Mouse (Mus musculus): ENCODE measurements around the gene Tjp1. TPM values are rescaled to one million over a fixed set of nuclear protein-coding genes. Genes with fewer than 3 reads are reported as not detected.
A peak's percentile ranks its signal among the peaks of the same experiment; 100 is the strongest.

Tjp1 gene
- polyA plus RNA-seq, 1 experiment, result 20.2 TPM

- Histone ChIP-seq H3K27me3 (replicated peaks; ENCODE audit: control insufficient read depth, insufficient read depth, low read length) (no peaks in the 10 kb centered on the region), H3K36me3 (ENCODE audit: control insufficient read depth, insufficient read depth, low read length) (no peaks in the 10 kb centered on the region)
- no peak for DNase-seq
These were observed 167.3 kb downstream of the Tjp1 start for GRCm38 (mm10) chr7:65360278-65360677.

GRCm38 (mm10) chr7:65359774-65360173, 167.8 kb downstream of the Tjp1 start:
- Histone ChIP-seq H3K4me1 (ENCODE audit: control insufficient read depth, insufficient read depth, low read length) (peaks cover 8% of the 10 kb centered on the region), H3K27me3 (replicated peaks; ENCODE audit: control insufficient read depth, insufficient read depth, low read length) (no peaks in the 10 kb centered on the region), H3K36me3 (ENCODE audit: control insufficient read depth, insufficient read depth, low read length) (no peaks in the 10 kb centered on the region), H3K27ac (ENCODE audit: insufficient read depth, low read depth, low read length) (no peak overlapping the region), H3K4me3 (ENCODE audit: insufficient read depth, low read depth, low read length) (no peak overlapping the region)
- whole genome bisulfite sequencing, result 51% methylated on average over 8 of the region's 8 CpGs
- DNase-seq, result no peak
- TF ChIP-seq CTCF (conservative IDR thresholded peaks at IDR 0.05; ENCODE audit: insufficient read depth, insufficient read length, low read depth, low read length) (no peak), POLR2A (IDR thresholded peaks at IDR 0.05; ENCODE audit: low read depth, low read length) (no peak)

More at GRCm38 (mm10) chr7:65360278-65360677, 167.3 kb downstream of the Tjp1 start:
- Histone ChIP-seq H3K27ac (ENCODE audit: insufficient read depth, low read depth, low read length) (no peak overlapping the region), H3K4me3 (ENCODE audit: insufficient read depth, low read depth, low read length) (no peak overlapping the region), H3K4me1 (ENCODE audit: control insufficient read depth, insufficient read depth, low read length) (peaks cover 8% of the 10 kb centered on the region)
- 53% methylated on average over 3 of the region's 3 CpGs for WGBS
- TF ChIP-seq CTCF (conservative IDR thresholded peaks at IDR 0.05; ENCODE audit: insufficient read depth, insufficient read length, low read depth, low read length), result no peak
- TF ChIP-seq POLR2A (IDR thresholded peaks at IDR 0.05; ENCODE audit: low read depth, low read length), result no peak

GRCm38 (mm10) chr7:65357538-65357937, 170.0 kb downstream of the Tjp1 start:
- 0% methylated on average over 1 of the region's 1 CpGs for WGBS
- no peak overlapping the region for H3K4me3 ChIP-seq (ENCODE audit: insufficient read depth, low read depth, low read length)
- H3K4me1 ChIP-seq (ENCODE audit: control insufficient read depth, insufficient read depth, low read length), result peaks cover 5% of the 10 kb centered on the region
- H3K27me3 ChIP-seq (replicated peaks; ENCODE audit: control insufficient read depth, insufficient read depth, low read length), result no peaks in the 10 kb centered on the region
- no peak for TF ChIP-seq CTCF (conservative IDR thresholded peaks at IDR 0.05; ENCODE audit: insufficient read depth, insufficient read length, low read depth, low read length)
- no peak for TF ChIP-seq POLR2A (IDR thresholded peaks at IDR 0.05; ENCODE audit: low read depth, low read length)
- H3K36me3 ChIP-seq (ENCODE audit: control insufficient read depth, insufficient read depth, low read length), result no peaks in the 10 kb centered on the region; the same call in 1 of the 2 replicates
- no peak overlapping the region for H3K27ac ChIP-seq (ENCODE audit: insufficient read depth, low read depth, low read length)
- DNase-seq, result peak; percentile 66

- no peak overlapping the region for H3K27ac ChIP-seq (ENCODE audit: insufficient read depth, low read depth, low read length)
- DNase-seq, result no peak
- no peak overlapping the region for H3K4me3 ChIP-seq (ENCODE audit: insufficient read depth, low read depth, low read length)
- no peaks in the 10 kb centered on the region for H3K27me3 ChIP-seq (replicated peaks; ENCODE audit: control insufficient read depth, insufficient read depth, low read length)
- H3K36me3 ChIP-seq (ENCODE audit: control insufficient read depth, insufficient read depth, low read length), result no peaks in the 10 kb centered on the region; the same call in 1 of the 2 replicates
- peaks cover 5% of the 10 kb centered on the region for H3K4me1 ChIP-seq (ENCODE audit: control insufficient read depth, insufficient read depth, low read length)
- 71% methylated on average over 1 of the region's 1 CpGs for WGBS
- TF ChIP-seq POLR2A (IDR thresholded peaks at IDR 0.05; ENCODE audit: low read depth, low read length), result no peak
- no peak for TF ChIP-seq CTCF (conservative IDR thresholded peaks at IDR 0.05; ENCODE audit: insufficient read depth, insufficient read length, low read depth, low read length)
These were observed 171.4 kb downstream of the Tjp1 start for GRCm38 (mm10) chr7:65356204-65356603.

GRCm38 (mm10) chr7:65354908-65355307, 172.7 kb downstream of the Tjp1 start:
- WGBS, result 47% methylated on average over 2 of the region's 2 CpGs
- no peak overlapping the region for H3K27ac ChIP-seq (ENCODE audit: insufficient read depth, low read depth, low read length)

GRCm38 (mm10) chr7:65350348-65351079, 177.1 kb downstream of the Tjp1 start:
- no peak overlapping the region for H3K4me3 ChIP-seq (ENCODE audit: insufficient read depth, low read depth, low read length)
- WGBS, result 59% methylated on average over 4 of the region's 4 CpGs
- no peak for DNase-seq
- H3K27ac ChIP-seq (ENCODE audit: insufficient read depth, low read depth, low read length), result no peak overlapping the region
- TF ChIP-seq POLR2A (IDR thresholded peaks at IDR 0.05; ENCODE audit: low read depth, low read length) (no peak), CTCF (conservative IDR thresholded peaks at IDR 0.05; ENCODE audit: insufficient read depth, insufficient read length, low read depth, low read length) (no peak)
- H3K36me3 ChIP-seq (ENCODE audit: control insufficient read depth, insufficient read depth, low read length), result no peaks in the 10 kb centered on the region; the same call in 1 of the 2 replicates
- H3K27me3 ChIP-seq (replicated peaks; ENCODE audit: control insufficient read depth, insufficient read depth, low read length), result no peaks in the 10 kb centered on the region
- peaks cover 2% of the 10 kb centered on the region; the same call in 1 of the 2 replicates for H3K4me1 ChIP-seq (ENCODE audit: control insufficient read depth, insufficient read depth, low read length)

More at GRCm38 (mm10) chr7:65354908-65355307, 172.7 kb downstream of the Tjp1 start:
- Histone ChIP-seq H3K36me3 (ENCODE audit: control insufficient read depth, insufficient read depth, low read length) (no peaks in the 10 kb centered on the region; the same call in 1 of the 2 replicates), H3K4me1 (ENCODE audit: control insufficient read depth, insufficient read depth, low read length) (peaks cover 7% of the 10 kb centered on the region), H3K27me3 (replicated peaks; ENCODE audit: control insufficient read depth, insufficient read depth, low read length) (no peaks in the 10 kb centered on the region), H3K4me3 (ENCODE audit: insufficient read depth, low read depth, low read length) (no peak overlapping the region)
- TF ChIP-seq POLR2A (IDR thresholded peaks at IDR 0.05; ENCODE audit: low read depth, low read length) (no peak), CTCF (conservative IDR thresholded peaks at IDR 0.05; ENCODE audit: insufficient read depth, insufficient read length, low read depth, low read length) (no peak)
- DNase-seq, result no peak

GRCm38 (mm10) chr7:65348540-65348939, 179.0 kb downstream of the Tjp1 start:
- Histone ChIP-seq H3K27ac (ENCODE audit: insufficient read depth, low read depth, low read length) (no peak overlapping the region), H3K36me3 (ENCODE audit: control insufficient read depth, insufficient read depth, low read length) (no peaks in the 10 kb centered on the region), H3K4me1 (ENCODE audit: control insufficient read depth, insufficient read depth, low read length) (peaks cover 2% of the 10 kb centered on the region; the same call in 1 of the 2 replicates), H3K4me3 (ENCODE audit: insufficient read depth, low read depth, low read length) (no peak overlapping the region), H3K27me3 (replicated peaks; ENCODE audit: control insufficient read depth, insufficient read depth, low read length) (no peaks in the 10 kb centered on the region)
- TF ChIP-seq POLR2A (IDR thresholded peaks at IDR 0.05; ENCODE audit: low read depth, low read length), result no peak
- TF ChIP-seq CTCF (conservative IDR thresholded peaks at IDR 0.05; ENCODE audit: insufficient read depth, insufficient read length, low read depth, low read length), result no peak
- no peak for DNase-seq
